Mouse (Mus musculus): Measurements from ENCODE around the gene Tmem17.

Gene Tmem17

GRCm38 (mm10) chr11:22512038-22513001, at the start of gene Tmem17:
Tmem17 (plus strand) TSS chr11:22512088.
- peak; percentile 91 for DNase-seq

GRCm38 (mm10) chr11:22479836-22480619, 31.9 kb upstream of the Tmem17 start:
- DNase-seq = no peak

GRCm38 (mm10) chr11:22481639-22482361, 30.1 kb upstream of the Tmem17 start:
- DNase-seq = no peak

GRCm38 (mm10) chr11:22482362-22482760, 29.5 kb upstream of the Tmem17 start:
- DNase-seq = no peak

GRCm38 (mm10) chr11:22493694-22494319, 18.1 kb upstream of the Tmem17 start:
- no peak for DNase-seq

GRCm38 (mm10) chr11:22494941-22495340, 16.9 kb upstream of the Tmem17 start:
- DNase-seq = no peak

- DNase-seq = no peak
These were observed 12.5 kb upstream of the Tmem17 start for GRCm38 (mm10) chr11:22499396-22499795.

- no peak for DNase-seq
These were observed 12.0 kb upstream of the Tmem17 start for GRCm38 (mm10) chr11:22499886-22500285.

GRCm38 (mm10) chr11:22500771-22501566, 10.9 kb upstream of the Tmem17 start:
- DNase-seq = no peak

GRCm38 (mm10) chr11:22513075-22513474, 1.2 kb downstream of the Tmem17 start:
- DNase-seq = no peak

- no peak for DNase-seq
These were observed 3.2 kb downstream of the Tmem17 start for GRCm38 (mm10) chr11:22515061-22515460.

GRCm38 (mm10) chr11:22518445-22518844, 6.6 kb downstream of the Tmem17 start:
- no peak for DNase-seq

GRCm38 (mm10) chr11:22520251-22520650, 8.4 kb downstream of the Tmem17 start:
- DNase-seq = no peak

GRCm38 (mm10) chr11:22524606-22525005, 12.7 kb downstream of the Tmem17 start:
- DNase-seq = no peak

GRCm38 (mm10) chr11:22540600-22540999, 28.7 kb downstream of the Tmem17 start:
- DNase-seq = no peak

- no peak for DNase-seq
These were observed 48.2 kb downstream of the Tmem17 start for GRCm38 (mm10) chr11:22560061-22560460.

GRCm38 (mm10) chr11:22560503-22561328, 48.8 kb downstream of the Tmem17 start:
- DNase-seq = peak; percentile 38

- no peak for DNase-seq
These were observed 49.4 kb downstream of the Tmem17 start for GRCm38 (mm10) chr11:22561329-22561592.

- no peak for DNase-seq
These were observed 51.8 kb downstream of the Tmem17 start for GRCm38 (mm10) chr11:22563706-22564105.

GRCm38 (mm10) chr11:22564676-22565075, 52.8 kb downstream of the Tmem17 start:
- no peak for DNase-seq

Measured in cerebellum, adult 9-10 months (tissue).